Mouse (Mus musculus) heart, postnatal 0 days (tissue): ENCODE results near the gene Serpina3g. TPM values are rescaled to one million over a fixed set of nuclear protein-coding genes. Genes with fewer than 3 reads are reported as not detected.

ENCODE experiments used
- ATAC-seq: fragments of 200-750 bp; cut with Nextera tagmentation; 2 replicates; pipeline ENCODE4 v1.8.0; 2017; ENCODE audit warnings: low read depth, moderate number of reproducible peaks, moderate library complexity; ENCODE audit not compliant: insufficient read depth
- DNase-seq: peaks from one replicate; pipeline ENCODE4 v3.0.0-alpha.2; 2016; ENCODE audit warnings: low spot score
- H3K27ac ChIP-seq: fragments of 300-500 bp; sonication (generic); 2 replicates; pipeline ENCODE4 v1.5.1; 2014; ENCODE audit warnings: low read depth, mild to moderate bottlenecking
- H3K27me3 ChIP-seq: fragments of 300-500 bp; sonication (generic); 2 replicates; pipeline ENCODE4 v1.6.1; 2014; ENCODE audit warnings: low read length, mixed read lengths; ENCODE audit not compliant: control insufficient read depth, insufficient read depth
- H3K36me3 ChIP-seq: fragments of 300-500 bp; sonication (generic); replicated peaks from 2 replicates; pipeline ENCODE4 v1.6.1; 2014; ENCODE audit warnings: low read length, mixed read lengths; ENCODE audit not compliant: control insufficient read depth, insufficient read depth
- H3K4me1 ChIP-seq: fragments of 300-500 bp; sonication (generic); 2 replicates; pipeline ENCODE4 v1.6.1; 2014; ENCODE audit warnings: antibody characterized with exemption; ENCODE audit not compliant: control insufficient read depth, insufficient read depth
- H3K4me2 ChIP-seq: fragments of 300-500 bp; sonication (generic); 2 replicates; pipeline ENCODE4 v1.6.1; 2014; ENCODE audit warnings: low read depth, mild to moderate bottlenecking, low read length, moderate library complexity
- H3K4me3 ChIP-seq: fragments of 300-500 bp; sonication (generic); 2 replicates; pipeline ENCODE4 v1.5.1; 2014; ENCODE audit warnings: low read depth, low read length
- H3K9ac ChIP-seq: fragments of 300-500 bp; sonication (generic); replicated peaks from 2 replicates; pipeline ENCODE4 v1.6.1; 2014; ENCODE audit warnings: low read depth, low read length, mixed read lengths
- H3K9me3 ChIP-seq: fragments of 300-500 bp; sonication (generic); replicated peaks from 2 replicates; pipeline ENCODE4 v1.6.1; 2016; ENCODE audit warnings: low read length; ENCODE audit not compliant: control insufficient read depth
- CTCF ChIP-seq: IDR thresholded peaks from 2 replicates; pipeline ENCODE4 v1.5.1; 2016; ENCODE audit warnings: antibody characterized with exemption, control low read depth, low read depth
- EP300 ChIP-seq: IDR thresholded peaks from 2 replicates; pipeline ENCODE4 v1.6.1; 2016; ENCODE audit warnings: antibody characterized with exemption, low read depth
- WGBS: fragments of 180-500 bp; shearing (Covaris S2); extraction: QIAGEN DNeasy Blood & Tissue Kit; methylation state at CpG from one replicate; pipeline ENCODE4 v1.1.7; 2014; 5-methylcytosine and 5-hydroxymethylcytosine counted together
- polyA plus RNA-seq: library from polyadenylated mRNA; unstranded; fragments of >200 nt; fragmentation: Nextera tagmentation; extraction: Ambion mirVana; gene quantifications from 2 replicates; pipeline ENCODE4 v1.2.1, GENCODE M21; 2015
- total RNA-seq: library from RNA; depleted of rRNA; stranded (reverse); fragments of >200 nt; gene quantifications from 2 replicates; pipeline ENCODE4 v1.2.3, GENCODE M21; 2014; ENCODE audit warnings: low replicate concordance; rRNA removed

Serpina3g gene
- total RNA-seq (6.9 and 12.6 TPM in 2 replicates), polyA plus RNA-seq (3.3 and 3.4 TPM in 2 replicates)

DNA sequence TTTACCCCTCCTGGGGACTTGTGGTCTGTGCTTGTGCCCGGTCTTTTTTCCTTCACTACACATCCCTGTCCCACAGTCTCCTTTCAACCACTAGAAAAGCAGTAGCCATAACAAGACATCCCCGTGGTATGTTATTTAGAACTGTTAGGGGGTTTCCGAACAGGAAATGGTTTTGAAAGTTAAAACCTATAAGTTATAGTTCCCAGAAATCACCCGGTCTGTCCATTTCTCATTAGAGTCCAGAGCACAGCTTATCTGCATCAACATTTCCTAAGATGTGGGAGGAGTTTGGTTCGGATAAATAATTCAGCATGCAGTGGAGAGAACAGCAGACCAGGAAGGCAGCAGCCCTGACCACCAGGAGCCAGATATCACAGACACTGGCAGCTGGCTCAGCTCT lies at the start of gene Serpina3g:
TSS of gene Serpina3g (plus strand) at position 331 of the 400 bp plus-strand sequence.
- DNase-seq: no peak
- Histone ChIP-seq H3K9me3 (no peaks in the 10 kb centered on the region), H3K27me3 (no peaks in the 10 kb centered on the region), H3K4me3 (no peak within 1 kb of the TSS), H3K36me3 (no peaks in the 10 kb centered on the region), H3K4me2 (no peak within 1 kb of the TSS), H3K9ac (no peak within 1 kb of the TSS), H3K4me1 (no peaks in the 10 kb centered on the region), H3K27ac (no peak within 1 kb of the TSS)
- TF ChIP-seq EP300: no peak
- TF ChIP-seq CTCF: no peak
- 47% methylated on average over 5 of the region's 5 CpGs for WGBS
- no peak for ATAC-seq

DNA sequence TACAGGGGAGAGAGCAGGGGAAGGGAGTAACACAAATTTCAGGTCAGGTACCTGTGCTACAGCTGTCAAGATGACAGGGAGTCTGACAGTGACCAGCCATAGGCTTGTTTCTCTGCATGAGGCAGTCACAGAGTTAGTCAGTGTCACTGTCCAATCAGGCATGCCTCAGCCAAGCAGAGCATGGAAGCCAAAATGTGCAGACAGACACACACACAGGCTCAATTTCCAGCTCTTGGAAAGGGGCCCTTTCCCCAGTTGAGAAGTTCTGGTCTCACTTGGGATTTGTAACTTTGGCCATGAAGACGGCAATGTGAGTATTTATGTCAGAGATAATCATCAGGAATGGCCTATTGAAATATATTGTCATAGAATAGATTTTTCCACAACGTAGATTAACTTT lies 46.8 kb upstream of the Serpina3g start:
- Histone ChIP-seq H3K4me3 (no peak overlapping the region), H3K27ac (no peak overlapping the region), H3K4me1 (no peaks in the 10 kb centered on the region), H3K36me3 (no peaks in the 10 kb centered on the region), H3K27me3 (no peaks in the 10 kb centered on the region), H3K9ac (no peak overlapping the region), H3K9me3 (no peaks in the 10 kb centered on the region), H3K4me2 (no peak overlapping the region)
- DNase-seq: no peak
- no peak for ATAC-seq
- 59% methylated on average over 2 of the region's 2 CpGs for WGBS
- TF ChIP-seq CTCF (no peak), EP300 (no peak)

DNA sequence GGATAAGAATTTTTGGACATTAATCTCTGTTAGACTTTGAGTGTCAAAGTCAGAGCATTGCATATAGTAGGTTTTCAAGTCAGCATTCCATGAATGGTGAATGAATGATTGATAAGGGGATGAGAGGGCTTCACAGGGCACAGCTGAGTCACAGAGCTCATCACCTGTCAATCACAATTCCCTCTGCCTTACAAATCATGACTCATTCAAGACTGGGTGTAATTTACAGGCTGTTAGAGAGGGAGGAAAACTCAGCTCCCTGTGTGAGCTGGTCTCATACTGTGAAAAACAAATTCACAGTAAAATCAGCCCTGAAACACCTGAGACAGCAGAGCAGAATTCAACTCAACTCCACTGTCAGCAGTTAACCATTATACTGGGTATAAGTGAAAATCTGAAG lies 45.2 kb upstream of the Serpina3g start:
- Histone ChIP-seq H3K4me1 (no peaks in the 10 kb centered on the region), H3K9ac (no peak overlapping the region), H3K36me3 (no peaks in the 10 kb centered on the region), H3K27me3 (no peaks in the 10 kb centered on the region), H3K27ac (no peak overlapping the region), H3K9me3 (no peaks in the 10 kb centered on the region), H3K4me2 (no peak overlapping the region), H3K4me3 (no peak overlapping the region)
- ATAC-seq (no peak), DNase-seq (no peak)
- TF ChIP-seq EP300: no peak
- no peak for TF ChIP-seq CTCF

DNA sequence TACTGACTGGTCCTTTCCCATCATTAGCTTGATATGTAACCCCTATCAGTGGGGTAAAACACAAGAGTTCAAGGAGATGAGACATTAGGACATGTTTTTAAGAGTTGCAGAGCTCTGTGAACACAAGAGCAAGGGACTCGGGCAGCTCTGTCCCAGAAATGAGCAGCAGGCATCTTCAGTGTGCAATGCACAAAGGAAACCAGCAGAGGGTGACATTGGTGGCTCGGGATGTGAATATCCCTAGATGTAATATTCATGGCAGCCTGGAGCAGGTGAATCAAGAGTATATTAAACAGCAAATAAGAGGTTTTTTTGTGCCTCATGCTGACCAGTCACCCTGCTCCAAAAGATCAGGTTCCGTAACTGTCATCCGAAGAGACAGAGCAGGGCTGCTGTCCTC lies 26.9 kb upstream of the Serpina3g start:
- ATAC-seq (no peak), DNase-seq (no peak)
- no peak overlapping the region for H3K27ac ChIP-seq
- peak; percentile 15; the same call in 1 of the 2 replicates for TF ChIP-seq CTCF
- TF ChIP-seq EP300: no peak
- no peaks in the 10 kb centered on the region for H3K27me3 ChIP-seq
- no peaks in the 10 kb centered on the region for H3K4me1 ChIP-seq
- no peak overlapping the region for H3K9ac ChIP-seq
- H3K4me2 ChIP-seq: no peak overlapping the region
- 72% methylated on average over 4 of the region's 4 CpGs for WGBS
- H3K4me3 ChIP-seq: no peak overlapping the region
- no peaks in the 10 kb centered on the region for H3K36me3 ChIP-seq
- no peaks in the 10 kb centered on the region for H3K9me3 ChIP-seq

DNA sequence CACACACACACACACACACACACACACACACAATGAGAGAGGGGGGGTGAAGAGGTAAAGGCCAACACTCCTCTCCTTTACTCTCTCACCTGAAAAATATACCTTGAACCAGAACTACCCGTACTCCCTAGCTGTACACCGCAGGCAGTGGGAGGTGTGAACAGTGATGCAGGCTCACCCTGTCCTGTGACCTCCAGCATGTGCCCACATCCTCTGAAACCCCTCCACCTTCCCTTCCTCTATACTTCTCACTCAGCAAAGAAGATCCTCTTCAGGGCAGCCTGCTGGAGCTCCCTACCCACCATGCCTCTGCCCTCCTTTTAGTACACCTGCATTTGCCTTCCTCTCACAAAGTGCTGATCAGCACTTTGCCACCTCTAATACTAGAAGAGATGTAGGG lies 26.2 kb upstream of the Serpina3g start:
- no peak for ATAC-seq
- Histone ChIP-seq H3K27me3 (no peaks in the 10 kb centered on the region), H3K4me1 (no peaks in the 10 kb centered on the region), H3K27ac (no peak overlapping the region), H3K9me3 (no peaks in the 10 kb centered on the region), H3K36me3 (no peaks in the 10 kb centered on the region), H3K4me2 (no peak overlapping the region), H3K4me3 (no peak overlapping the region), H3K9ac (no peak overlapping the region)
- 82% methylated on average over 2 of the region's 2 CpGs for WGBS
- TF ChIP-seq EP300 (no peak), CTCF (no peak)
- no peak for DNase-seq

DNA sequence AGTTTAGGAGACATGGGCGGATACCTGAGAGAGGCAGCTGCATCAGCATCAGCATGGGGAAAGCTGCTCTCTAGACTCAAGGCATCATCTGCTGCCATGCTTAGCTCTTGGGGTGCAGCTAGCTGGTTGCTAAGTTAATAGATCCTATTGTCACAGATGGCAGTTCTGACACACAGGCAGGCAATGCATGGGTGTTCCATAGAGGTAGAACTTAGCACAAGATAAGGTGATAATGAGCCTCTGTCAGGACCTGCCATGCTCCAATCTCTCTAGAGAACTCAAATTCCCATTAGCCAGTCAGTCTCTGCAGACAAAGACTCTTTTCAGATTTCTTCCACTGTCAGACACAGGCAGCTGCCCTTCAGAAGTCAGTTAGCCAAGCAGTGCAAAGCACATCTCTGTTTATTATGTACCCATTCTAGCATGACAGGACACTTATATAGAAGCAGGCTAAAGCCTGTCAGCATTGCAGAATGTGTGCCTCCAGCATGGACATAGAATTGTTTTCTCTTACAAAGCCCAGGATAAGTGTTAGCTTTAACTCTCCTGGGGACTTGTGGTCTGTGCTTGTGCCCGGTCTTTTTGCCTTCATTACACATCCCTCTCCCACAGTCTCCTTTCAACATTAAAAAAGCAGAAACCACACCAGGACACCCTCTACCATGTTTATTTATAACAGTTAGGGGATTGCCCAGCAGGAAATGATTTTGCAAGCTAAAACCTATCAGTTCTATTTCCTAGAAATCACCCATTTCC lies 22.2 kb upstream of the Serpina3g start:
- Histone ChIP-seq H3K9ac (no peak overlapping the region), H3K4me2 (no peak overlapping the region)
- 58% methylated on average over 2 of the region's 2 CpGs for WGBS

More for the DNA sequence above, 22.2 kb upstream of the Serpina3g start:
- no peak overlapping the region for H3K27ac ChIP-seq
- DNase-seq: no peak
- no peak for ATAC-seq
- no peaks in the 10 kb centered on the region for H3K9me3 ChIP-seq
- H3K4me1 ChIP-seq: no peaks in the 10 kb centered on the region
- no peaks in the 10 kb centered on the region for H3K36me3 ChIP-seq
- H3K27me3 ChIP-seq: no peaks in the 10 kb centered on the region
- no peak overlapping the region for H3K4me3 ChIP-seq
- TF ChIP-seq CTCF (no peak), EP300 (no peak)
